Mouse (Mus musculus) heart, adult 2 months (tissue): ENCODE results near the gene Tcp11l2. TPM values are rescaled to one million over a fixed set of nuclear protein-coding genes. Genes with fewer than 3 reads are reported as not detected.

Experiments used
- DNase-seq, 2 experiments: peaks; one replicate each; pipeline ENCODE4 v3.0.0; 2021
- H3K27ac ChIP-seq: fragments of 200-600 bp; 2 replicates; pipeline ENCODE4 v1.8.1; 2022
- H3K27me3 ChIP-seq: fragments of 200-500 bp; 2 replicates; pipeline ENCODE4 v1.6.1; 2012; ENCODE audit warnings: mild to moderate bottlenecking, low read length, inconsistent platforms, mixed read lengths; ENCODE audit not compliant: control insufficient read depth, insufficient read depth
- H3K36me3 ChIP-seq: fragments of 200-500 bp; 2 replicates; pipeline ENCODE4 v1.6.1; 2012; ENCODE audit warnings: low read length, inconsistent platforms; ENCODE audit not compliant: control insufficient read depth, insufficient read depth
- H3K4me1 ChIP-seq: fragments of 200-500 bp; 2 replicates; pipeline ENCODE4 v1.6.1; 2011; ENCODE audit warnings: low read length; ENCODE audit not compliant: control insufficient read depth, insufficient read depth
- H3K4me3 ChIP-seq: fragments of 200-600 bp; 2 replicates; pipeline ENCODE4 v1.8.1; 2022
- H3K79me2 ChIP-seq: fragments of 200-500 bp; replicated peaks from 2 replicates; pipeline ENCODE4 v1.6.1; 2012; ENCODE audit warnings: mild to moderate bottlenecking, inconsistent platforms, low read length, moderate library complexity, mixed read lengths; ENCODE audit not compliant: control insufficient read depth, insufficient read depth
- H3K9ac ChIP-seq: fragments of 200-500 bp; 2 replicates; pipeline ENCODE4 v1.6.1; 2012; ENCODE audit warnings: low read depth, mild to moderate bottlenecking, control low read depth, inconsistent platforms, low read length, mixed read lengths
- CTCF ChIP-seq: fragments of 200-600 bp; IDR thresholded peaks from 2 replicates; pipeline ENCODE4 v1.8.1; 2022; ENCODE audit warnings: antibody characterized with exemption, mild to moderate bottlenecking, moderate library complexity
- EP300 ChIP-seq: fragments of 200-500 bp; IDR thresholded peaks from 2 replicates; pipeline ENCODE4 v1.6.1; 2011; ENCODE audit warnings: low read depth, low read length, control low read depth; ENCODE audit not compliant: insufficient read depth
- POLR2A ChIP-seq: fragments of 200-500 bp; IDR thresholded peaks from 2 replicates; pipeline ENCODE4 v1.6.1; 2011; ENCODE audit warnings: mild to moderate bottlenecking, low read depth, low read length, control low read depth; ENCODE audit not compliant: insufficient read depth
- WGBS: fragments of 180-500 bp; shearing (Covaris S2); methylation state at CpG from one replicate; pipeline ENCODE4 v1.1.7; 2018; 5-methylcytosine and 5-hydroxymethylcytosine counted together
- intact Hi-C: fragments of 180-260 bp; cut with DNase I; formaldehyde crosslinking; loops from one replicate; pipeline ENCODE4 v1.15.1; 2025
- polyA plus RNA-seq: library from polyadenylated mRNA; depleted of rRNA; stranded (reverse); fragments of >200 nt; gene quantifications from 2 replicates; pipeline ENCODE4 v1.2.3, GENCODE M21; 2012
- total RNA-seq, 2 experiments: library from RNA; stranded (reverse); gene quantifications; 2 replicates each; pipeline ENCODE4 v1.2.3; 2021

The Tcp11l2 gene
- total and polyA plus RNA-seq, 3 experiments = 118 to 157 (median 129) TPM

DNA sequence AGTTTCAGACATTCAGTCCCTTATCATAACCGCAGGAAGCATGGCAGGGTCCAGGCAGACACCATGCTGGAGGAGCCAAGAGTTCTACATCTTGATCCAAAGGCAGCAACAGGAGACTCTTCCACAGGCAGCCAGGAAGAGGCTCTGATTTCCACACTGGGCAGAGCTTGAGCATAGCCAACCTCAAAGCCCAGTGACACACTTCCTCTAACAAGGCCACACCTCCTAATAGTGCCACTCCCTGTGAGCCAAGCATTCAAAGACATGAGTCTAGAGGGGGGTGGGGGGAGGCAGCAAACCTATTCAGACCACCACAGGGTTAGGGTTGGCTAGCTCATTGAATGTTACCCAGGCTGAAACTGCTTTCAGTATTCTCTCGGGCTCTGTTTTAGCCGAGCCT, 24.6 kb upstream of the Tcp11l2 start:
- no peak for TF ChIP-seq EP300
- TF ChIP-seq POLR2A = no peak
- TF ChIP-seq CTCF = no peak
- H3K27me3 ChIP-seq = no peaks in the 10 kb centered on the region
- no peak for DNase-seq
- H3K36me3 ChIP-seq = no peaks in the 10 kb centered on the region
- intact Hi-C loops = no loop called here
- H3K9ac ChIP-seq = no peak overlapping the region
- H3K79me2 ChIP-seq = no peaks in the 10 kb centered on the region
- H3K4me3 ChIP-seq = no peak overlapping the region
- no peaks in the 10 kb centered on the region for H3K4me1 ChIP-seq
- WGBS = 88% methylated on average over 3 of the region's 3 CpGs
- H3K27ac ChIP-seq = no peak overlapping the region

DNA sequence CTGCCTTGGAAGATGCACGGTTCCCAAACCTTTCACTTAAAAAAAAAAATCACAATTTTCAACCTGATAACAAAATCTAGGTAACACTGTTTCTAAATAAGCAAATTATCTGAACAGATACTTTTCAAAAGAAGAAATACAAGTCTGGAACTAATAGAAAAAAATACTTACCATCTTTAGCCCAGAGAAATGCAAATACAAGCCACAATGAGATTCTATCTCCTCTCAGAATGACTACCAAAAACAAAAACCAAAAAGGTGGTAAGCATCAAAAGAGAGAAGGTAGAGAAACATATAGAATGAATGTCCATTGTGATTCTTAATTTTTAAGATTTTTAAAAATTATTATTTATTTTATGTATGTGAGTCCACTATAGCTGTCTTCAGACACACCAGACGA, 23.9 kb upstream of the Tcp11l2 start:
- WGBS = 95% methylated on average over 2 of the region's 2 CpGs
- H3K36me3 ChIP-seq = no peaks in the 10 kb centered on the region
- no peaks in the 10 kb centered on the region for H3K4me1 ChIP-seq
- no peak overlapping the region for H3K27ac ChIP-seq
- no peak overlapping the region for H3K4me3 ChIP-seq
- DNase-seq = no peak
- intact Hi-C loops = no loop called here
- no peak overlapping the region for H3K9ac ChIP-seq
- H3K27me3 ChIP-seq = no peaks in the 10 kb centered on the region
- TF ChIP-seq CTCF (no peak), POLR2A (no peak), EP300 (no peak)
- H3K79me2 ChIP-seq = no peaks in the 10 kb centered on the region

DNA sequence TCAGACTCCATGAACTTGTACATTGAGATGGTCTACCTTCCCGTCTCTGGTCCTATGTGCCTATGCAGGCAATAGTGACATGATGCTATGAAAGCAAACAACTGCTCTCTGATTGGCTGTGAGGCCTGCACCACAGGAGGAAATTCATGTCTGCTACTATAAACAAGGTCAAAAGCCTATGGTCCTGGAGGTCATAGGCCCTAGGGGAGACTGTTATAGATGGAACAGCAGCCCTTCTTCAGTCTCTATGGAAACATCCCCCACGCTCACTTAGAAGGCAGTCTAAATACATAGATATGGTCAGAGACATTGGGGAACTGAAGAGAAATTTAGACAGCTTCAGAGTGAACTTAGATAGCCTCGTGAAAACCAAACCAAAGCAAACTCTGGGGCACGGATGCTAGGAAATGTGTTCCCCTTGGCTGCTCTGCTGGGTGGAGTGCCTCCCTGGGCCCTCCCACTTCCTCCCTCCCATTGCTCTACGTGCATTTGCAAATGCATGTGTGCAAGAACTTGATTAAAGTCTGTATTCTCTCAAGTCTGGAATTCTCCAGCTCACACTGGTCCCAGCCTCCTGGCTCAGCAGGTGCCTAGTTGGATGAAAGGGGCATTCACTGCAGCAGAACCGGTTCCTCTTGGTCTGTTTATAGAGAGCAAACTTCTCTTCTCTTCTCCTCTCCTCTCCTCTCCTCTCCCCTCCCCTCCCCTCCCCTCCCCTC, 22.0 kb upstream of the Tcp11l2 start:
- no peak for TF ChIP-seq EP300
- no peak overlapping the region for H3K9ac ChIP-seq
- H3K79me2 ChIP-seq = no peaks in the 10 kb centered on the region
- intact Hi-C loops = loop anchor here (5.0 kb wide), 1 partner anchor 37 kb away; no protein-coding TSS in a partner anchor
- 50% methylated on average over 6 of the region's 6 CpGs for WGBS
- H3K36me3 ChIP-seq = no peaks in the 10 kb centered on the region
- peak in 1 of 2 experiments; percentile 32 for DNase-seq
- no peaks in the 10 kb centered on the region for H3K4me1 ChIP-seq
- H3K27me3 ChIP-seq = no peaks in the 10 kb centered on the region
- H3K27ac ChIP-seq = no peak overlapping the region
- H3K4me3 ChIP-seq = no peak overlapping the region

DNA sequence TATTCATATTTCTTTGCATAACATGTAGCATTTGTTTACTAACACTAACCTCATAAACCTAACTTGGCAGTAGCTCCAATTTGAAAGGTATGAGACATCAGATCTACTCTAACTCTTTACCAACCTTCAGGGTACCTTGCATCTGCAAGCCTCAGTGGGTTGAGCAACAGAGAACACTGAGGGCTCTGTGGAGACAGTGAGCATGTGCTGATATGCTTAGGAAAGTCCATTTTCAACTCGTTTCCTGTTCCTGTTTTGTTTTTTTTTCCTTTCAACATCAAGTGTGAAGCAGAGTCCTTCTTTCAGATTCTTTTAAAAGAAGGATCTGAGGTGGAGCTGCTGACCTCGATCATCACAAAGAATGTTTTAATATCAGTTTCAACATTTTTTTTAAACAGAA, 20.3 kb upstream of the Tcp11l2 start:
- Histone ChIP-seq H3K27ac (no peak overlapping the region), H3K36me3 (no peaks in the 10 kb centered on the region), H3K79me2 (no peaks in the 10 kb centered on the region), H3K4me3 (no peak overlapping the region), H3K9ac (no peak overlapping the region), H3K27me3 (no peaks in the 10 kb centered on the region), H3K4me1 (no peaks in the 10 kb centered on the region)
- 30% methylated on average over 2 of the region's 2 CpGs for WGBS
- TF ChIP-seq POLR2A (no peak), CTCF (no peak), EP300 (no peak)
- no peak for DNase-seq
- intact Hi-C loops = loop anchor here (5.0 kb wide), 1 partner anchor 39 kb away; no protein-coding TSS in a partner anchor

DNA sequence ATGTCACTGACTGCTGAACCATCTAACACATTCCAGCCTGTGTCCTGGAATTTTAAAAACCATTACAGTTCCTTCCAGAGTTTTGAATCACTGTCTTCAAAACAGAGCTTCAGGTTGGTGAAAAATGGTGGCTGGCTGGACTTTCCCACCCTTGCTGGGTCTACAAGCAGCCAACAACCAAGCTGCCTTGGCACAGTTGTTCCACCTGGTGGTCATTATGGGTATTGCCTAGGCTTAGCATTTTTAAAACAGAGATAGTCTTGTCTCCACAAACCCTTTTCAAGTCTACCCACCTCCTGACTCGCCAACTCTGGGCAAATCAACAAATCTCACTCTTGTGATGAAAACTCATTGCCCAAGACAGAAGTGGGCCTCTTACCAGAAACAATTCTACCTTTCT, 17.9 kb upstream of the Tcp11l2 start:
- WGBS = 73% methylated on average over 1 of the region's 1 CpGs
- Histone ChIP-seq H3K4me1 (peaks cover 4% of the 10 kb centered on the region), H3K4me3 (no peak overlapping the region), H3K27ac (no peak overlapping the region), H3K27me3 (no peaks in the 10 kb centered on the region), H3K36me3 (no peaks in the 10 kb centered on the region), H3K9ac (no peak overlapping the region), H3K79me2 (no peaks in the 10 kb centered on the region)
- DNase-seq = no peak
- TF ChIP-seq EP300 (no peak), POLR2A (no peak), CTCF (peak; percentile 65)
- intact Hi-C loops = loop anchor here (5.0 kb wide), 1 partner anchor 41 kb away; no protein-coding TSS in a partner anchor

DNA sequence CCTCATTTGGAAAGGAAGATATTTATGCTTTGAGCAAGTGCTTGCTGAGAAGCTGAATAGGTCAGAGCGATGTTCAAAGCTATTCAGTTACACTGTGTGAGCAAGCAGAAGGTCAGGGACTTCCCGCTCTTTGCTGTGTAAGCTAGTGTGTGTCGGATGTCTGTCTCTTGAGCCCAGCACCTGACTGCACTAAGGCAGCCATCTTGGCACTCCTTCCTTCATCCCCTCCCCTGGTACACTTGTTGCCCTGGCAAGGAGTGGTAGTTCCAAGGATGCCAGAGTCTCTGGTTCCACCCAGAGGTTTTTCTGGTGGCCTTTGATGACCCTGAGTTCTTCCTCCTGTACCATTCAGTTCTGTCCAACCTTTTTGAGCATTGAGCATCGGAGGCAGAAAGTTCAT, 16.4 kb upstream of the Tcp11l2 start:
- Histone ChIP-seq H3K4me1 (peaks cover 4% of the 10 kb centered on the region), H3K36me3 (no peaks in the 10 kb centered on the region), H3K27ac (no peak overlapping the region), H3K9ac (no peak overlapping the region), H3K4me3 (no peak overlapping the region), H3K27me3 (no peaks in the 10 kb centered on the region), H3K79me2 (no peaks in the 10 kb centered on the region)
- DNase-seq = no peak
- TF ChIP-seq CTCF = no peak
- no peak for TF ChIP-seq EP300
- no peak for TF ChIP-seq POLR2A
- intact Hi-C loops = loop anchor here (5.0 kb wide), 1 partner anchor 43 kb away; no protein-coding TSS in a partner anchor
- 93% methylated on average over 4 of the region's 4 CpGs for WGBS
